Mouse (Mus musculus): Measurements from ENCODE around the gene Fbxo48. TPM values are rescaled to one million over a fixed set of nuclear protein-coding genes. Genes with fewer than 3 reads are reported as not detected.

Gene Fbxo48
- total and polyA plus RNA-seq, 3 experiments, result 6.5 to 10.3 (median 7.0) TPM

- in situ Hi-C loops (cut with MboI; ENCODE audit: low pct_ligation_motif_present, low pct_unique_long_range_greater_than_20kb, low sequenced_read_pairs), result no loop called here
- Histone ChIP-seq H3K79me2 (replicated peaks; ENCODE audit: control insufficient read depth, extremely low read depth, insufficient read depth, poor library complexity, severe bottlenecking) (peaks cover 3% of the 10 kb centered on the region), H3K36me3 (replicated peaks in 1 of 2; ENCODE audit: control insufficient read depth in 1 of 2, insufficient read depth in 1 of 2, low read length in 1 of 2) (peaks cover 0 to 6% of the 10 kb centered on the region in 2 experiments), H3K27ac (ENCODE audit: insufficient read depth, low read depth) (peak overlapping the region; percentile 93), H3K9ac (ENCODE audit: insufficient read depth, low read depth) (peak overlapping the region; percentile 75), H3K4me2 (ENCODE audit: insufficient read depth, low read depth, poor library complexity, severe bottlenecking) (peak overlapping the region; percentile 98), H3K9me3 (replicated peaks; ENCODE audit: low read length) (no peaks in the 10 kb centered on the region), H3K4me3 (replicated peaks in 1 of 3; ENCODE audit: low read depth in 2 of 3, low read length in 2 of 3, poor library complexity in 1 of 3) (peak overlapping the region in 2 of 3 experiments; percentile 13 to 45), H3K4me1 (ENCODE audit: control insufficient read depth in 1 of 2, insufficient read depth in 2 of 2) (peaks cover 16 to 64% of the 10 kb centered on the region in 2 experiments), H3K27me3 (replicated peaks) (no peaks in the 10 kb centered on the region)
- dilution Hi-C loops (cut with MboI; ENCODE audit: extremely low pct_ligation_motif_present, extremely low pct_unique_long_range_greater_than_20kb, low sequenced_read_pairs), result no loop called here
- DNase-seq (ENCODE audit: extremely low read depth), result peak; percentile 66
- TF ChIP-seq ETS1 (conservative IDR thresholded peaks at IDR 0.05; ENCODE audit: low read depth, low read length) (peak; percentile 46; the same call in 1 of the 2 replicates), BHLHE40 (IDR thresholded peaks at IDR 0.05; ENCODE audit: low read depth, low read length) (peak; percentile 72; the same call in 1 of the 2 replicates), CHD1 (IDR thresholded peaks at IDR 0.05; ENCODE audit: low read depth, low read length) (no peak)
Measured at GRCm38 (mm10) chr11:16957030-16957429, 5.9 kb downstream of the Fbxo48 start.

GRCm38 (mm10) chr11:16958520-16958919 lies 7.3 kb downstream of the Fbxo48 start:
- TF ChIP-seq SMC3 (IDR thresholded peaks at IDR 0.05; ENCODE audit: low read depth, low read length) (no peak), ETS1 (conservative IDR thresholded peaks at IDR 0.05; ENCODE audit: low read depth, low read length) (no peak), NRF1 (IDR thresholded peaks at IDR 0.05; ENCODE audit: low read depth, low read length) (no peak), MAZ (IDR thresholded peaks at IDR 0.05; ENCODE audit: low read depth, low read length) (no peak), MAFK (IDR thresholded peaks at IDR 0.05; ENCODE audit: insufficient replicate concordance, low read length) (no peak), GABPA (IDR thresholded peaks at IDR 0.05; ENCODE audit: insufficient replicate concordance, low read depth, low read length) (no peak), E2F4 (IDR thresholded peaks at IDR 0.05; ENCODE audit: insufficient replicate concordance, low read depth, low read length) (no peak), RCOR1 (conservative IDR thresholded peaks at IDR 0.05; ENCODE audit: low read depth, low read length) (no peak), USF2 (conservative IDR thresholded peaks at IDR 0.05; ENCODE audit: low read depth, low read length) (no peak), UBTF (IDR thresholded peaks at IDR 0.05; ENCODE audit: low read depth, low read length) (no peak), IRF4 (IDR thresholded peaks at IDR 0.05; ENCODE audit: low read depth, low read length) (no peak), ZNF384 (IDR thresholded peaks at IDR 0.05; ENCODE audit: low read depth, low read length) (no peak), HCFC1 (IDR thresholded peaks at IDR 0.05; ENCODE audit: low read depth, low read length) (no peak), SIN3A (IDR thresholded peaks at IDR 0.05; ENCODE audit: low read length) (no peak), ZKSCAN1 (IDR thresholded peaks at IDR 0.05; ENCODE audit: borderline replicate concordance, low read depth, low read length) (no peak), CHD1 (IDR thresholded peaks at IDR 0.05; ENCODE audit: low read depth, low read length) (no peak), POLR2A (IDR thresholded peaks at IDR 0.05; ENCODE audit: low read depth, low read length) (no peak), MAX (IDR thresholded peaks at IDR 0.05; ENCODE audit: low read length) (no peak)
- Histone ChIP-seq H3K4me1 (ENCODE audit: control insufficient read depth in 1 of 2, insufficient read depth in 2 of 2) (peaks cover 14 to 49% of the 10 kb centered on the region in 2 experiments), H3K79me2 (replicated peaks; ENCODE audit: control insufficient read depth, extremely low read depth, insufficient read depth, poor library complexity, severe bottlenecking) (peaks cover 3% of the 10 kb centered on the region), H3K4me2 (ENCODE audit: insufficient read depth, low read depth, poor library complexity, severe bottlenecking) (no peak overlapping the region), H3K4me3 (replicated peaks in 1 of 3; ENCODE audit: low read depth in 2 of 3, low read length in 2 of 3, poor library complexity in 1 of 3) (no peak overlapping the region), H3K9me3 (replicated peaks; ENCODE audit: low read length) (no peaks in the 10 kb centered on the region), H3K9ac (ENCODE audit: insufficient read depth, low read depth) (no peak overlapping the region), H3K36me3 (replicated peaks in 1 of 2; ENCODE audit: control insufficient read depth in 1 of 2, insufficient read depth in 1 of 2, low read length in 1 of 2) (peaks cover 0 to 4% of the 10 kb centered on the region in 2 experiments), H3K27me3 (replicated peaks) (no peaks in the 10 kb centered on the region), H3K27ac (ENCODE audit: insufficient read depth, low read depth) (no peak overlapping the region)
- in situ Hi-C loops (cut with MboI; ENCODE audit: low pct_ligation_motif_present, low pct_unique_long_range_greater_than_20kb, low sequenced_read_pairs) (no loop called here), dilution Hi-C loops (cut with MboI; ENCODE audit: extremely low pct_ligation_motif_present, extremely low pct_unique_long_range_greater_than_20kb, low sequenced_read_pairs) (no loop called here)
- no peak for DNase-seq (ENCODE audit: extremely low read depth)
